Mouse (Mus musculus): ENCODE measurements around the gene Tnk1.
"Not testable (repeated sequence)": the region's sequence is repeated elsewhere in the genome, so short reads cannot be mapped to it uniquely, and the experiment has no call there.

Tnk1 gene

GRCm38 (mm10) chr11:69878952-69879351, 20.4 kb upstream of the Tnk1 start:
- DNase-seq (ENCODE audit: low read depth in 2 of 2, low spot score in 2 of 2) = no peak

GRCm38 (mm10) chr11:69878399-69878798, 19.9 kb upstream of the Tnk1 start:
- DNase-seq (ENCODE audit: low read depth in 2 of 2, low spot score in 2 of 2) = no peak

- DNase-seq (ENCODE audit: low read depth in 2 of 2, low spot score in 2 of 2) = no peak
Measured at GRCm38 (mm10) chr11:69877878-69878277, 19.3 kb upstream of the Tnk1 start, which contains the start of gene Tmem95. Gene Tmem95 (minus strand): TSS chr11:69878018.

GRCm38 (mm10) chr11:69876867-69877266, 18.3 kb upstream of the Tnk1 start:
- DNase-seq (ENCODE audit: low read depth in 2 of 2, low spot score in 2 of 2) = peak; percentile 88 to 94

GRCm38 (mm10) chr11:69876186-69876585, 17.7 kb upstream of the Tnk1 start:
- DNase-seq (ENCODE audit: low read depth in 2 of 2, low spot score in 2 of 2) = no peak

GRCm38 (mm10) chr11:69872451-69872850, 13.9 kb upstream of the Tnk1 start:
- DNase-seq (ENCODE audit: low read depth in 2 of 2, low spot score in 2 of 2) = no peak

GRCm38 (mm10) chr11:69871822-69872221, 13.3 kb upstream of the Tnk1 start:
- no peak for DNase-seq (ENCODE audit: low read depth in 2 of 2, low spot score in 2 of 2)

- DNase-seq (ENCODE audit: low read depth in 2 of 2, low spot score in 2 of 2) = no peak
Measured at GRCm38 (mm10) chr11:69870289-69871069, 11.9 kb upstream of the Tnk1 start.

GRCm38 (mm10) chr11:69867335-69867734, 8.8 kb upstream of the Tnk1 start:
- DNase-seq (ENCODE audit: low read depth in 2 of 2, low spot score in 2 of 2) = no peak

- no peak for DNase-seq (ENCODE audit: low read depth in 2 of 2, low spot score in 2 of 2)
Measured at GRCm38 (mm10) chr11:69865561-69865960, 7.0 kb upstream of the Tnk1 start.

- DNase-seq (ENCODE audit: low read depth in 2 of 2, low spot score in 2 of 2) = no peak
Measured at GRCm38 (mm10) chr11:69864138-69864860, 5.8 kb upstream of the Tnk1 start.

- not testable (repeated sequence) for DNase-seq (ENCODE audit: low read depth in 2 of 2, low spot score in 2 of 2)
Measured at GRCm38 (mm10) chr11:69863729-69864128, 5.2 kb upstream of the Tnk1 start.

- no peak for DNase-seq (ENCODE audit: low read depth in 2 of 2, low spot score in 2 of 2)
Measured at GRCm38 (mm10) chr11:69855347-69855746, 3.2 kb downstream of the Tnk1 start.

GRCm38 (mm10) chr11:69854680-69855079, 3.9 kb downstream of the Tnk1 start:
- DNase-seq (ENCODE audit: low read depth in 2 of 2, low spot score in 2 of 2) = no peak

- no peak for DNase-seq (ENCODE audit: low read depth in 2 of 2, low spot score in 2 of 2)
Measured at GRCm38 (mm10) chr11:69853994-69854393, 4.5 kb downstream of the Tnk1 start.

- DNase-seq (ENCODE audit: low read depth in 2 of 2, low spot score in 2 of 2) = no peak
Measured at GRCm38 (mm10) chr11:69850754-69851153, 7.8 kb downstream of the Tnk1 start.

- DNase-seq (ENCODE audit: low read depth in 2 of 2, low spot score in 2 of 2) = no peak
Measured at GRCm38 (mm10) chr11:69849884-69850283, 8.6 kb downstream of the Tnk1 start.

- DNase-seq (ENCODE audit: low read depth in 2 of 2, low spot score in 2 of 2) = no peak
Measured at GRCm38 (mm10) chr11:69849128-69849527, 9.4 kb downstream of the Tnk1 start.

GRCm38 (mm10) chr11:69848021-69848420, 10.5 kb downstream of the Tnk1 start:
- DNase-seq (ENCODE audit: low read depth in 2 of 2, low spot score in 2 of 2) = no peak

GRCm38 (mm10) chr11:69846738-69847688, 11.5 kb downstream of the Tnk1 start:
- DNase-seq (ENCODE audit: low read depth in 2 of 2, low spot score in 2 of 2) = no peak

GRCm38 (mm10) chr11:69846198-69846680, 12.3 kb downstream of the Tnk1 start, which contains the start of gene Plscr3:
Gene Plscr3 (plus strand): TSS chr11:69846376.
- peak; percentile 72 to 87 for DNase-seq (ENCODE audit: low read depth in 2 of 2, low spot score in 2 of 2)

All from CD8-positive naive resting alpha-beta T cell, adult 2 months (primary cell).